Mouse (Mus musculus): ENCODE data around the gene Ltk.

GRCm38 (mm10) chr2:119799961-119800550, 39.8 kb upstream of the Ltk start:
- TF ChIP-seq CTCF (conservative IDR thresholded peaks at IDR 0.05; ENCODE audit: low read length) (no peak), POU5F1 (IDR thresholded peaks at IDR 0.05; ENCODE audit: borderline replicate concordance, low read length) (no peak), NANOG (IDR thresholded peaks at IDR 0.05; ENCODE audit: borderline replicate concordance, low read length) (no peak)

Measured in E14TG2a.4 (cell line).